Mouse (Mus musculus): ENCODE data around the gene Gnaq.

GRCm38 (mm10) chr19:16291088-16291487, 158.5 kb downstream of the Gnaq start:
- TF ChIP-seq CTCF (IDR thresholded peaks at IDR 0.05; ENCODE audit: insufficient read depth, low read depth, low read length) (no peak), POLR2A (IDR thresholded peaks at IDR 0.05; ENCODE audit: insufficient read depth, low read depth, low read length) (no peak)
